Mouse (Mus musculus): ENCODE measurements around the gene Olfr769. TPM values are rescaled to one million over a fixed set of nuclear protein-coding genes. Genes with fewer than 3 reads are reported as not detected.
"Not testable (repeated sequence)": the region's sequence is repeated elsewhere in the genome, so short reads cannot be mapped to it uniquely, and the experiment has no call there.

The Olfr769 gene
- polyA plus RNA-seq (2015; fragmentation: Nextera tagmentation; extraction: Ambion mirVana) = not detected in 2 replicates

DNA sequence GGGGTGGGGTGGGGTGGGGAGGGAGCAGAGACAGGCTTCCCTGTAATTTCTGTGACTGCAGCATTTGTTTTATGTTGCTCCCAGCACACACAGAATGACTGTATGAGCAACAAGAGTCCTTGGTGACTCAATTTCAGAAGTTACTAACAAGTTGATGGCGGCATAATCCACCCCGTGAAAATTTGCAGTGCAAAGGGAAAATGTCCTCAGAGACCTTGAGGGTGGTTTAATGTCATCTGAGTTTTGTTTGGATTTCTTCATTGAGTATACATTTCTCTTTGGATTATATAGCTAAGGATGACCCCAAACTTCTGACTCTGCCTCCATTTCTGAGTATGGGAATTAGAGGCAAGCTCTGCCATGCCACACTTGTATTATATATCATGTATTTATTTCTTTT lies at the start of gene Olfr769:
Gene Olfr769, minus strand, starts transcription at position 101 of the 400 bp plus-strand sequence.
- no peak for ATAC-seq
- 86% methylated on average over 2 of the region's 2 CpGs for WGBS
- H3K9me3 ChIP-seq = no peaks in the 10 kb centered on the region
- H3K9ac ChIP-seq (replicated peaks) = no peak within 1 kb of the TSS
- no peak within 1 kb of the TSS for H3K27ac ChIP-seq
- H3K27me3 ChIP-seq = no peaks in the 10 kb centered on the region
- H3K4me3 ChIP-seq (replicated peaks) = no peak within 1 kb of the TSS
- H3K4me1 ChIP-seq (replicated peaks) = no peaks in the 10 kb centered on the region
- no peaks in the 10 kb centered on the region for H3K36me3 ChIP-seq
- H3K4me2 ChIP-seq (replicated peaks) = no peak within 1 kb of the TSS

DNA sequence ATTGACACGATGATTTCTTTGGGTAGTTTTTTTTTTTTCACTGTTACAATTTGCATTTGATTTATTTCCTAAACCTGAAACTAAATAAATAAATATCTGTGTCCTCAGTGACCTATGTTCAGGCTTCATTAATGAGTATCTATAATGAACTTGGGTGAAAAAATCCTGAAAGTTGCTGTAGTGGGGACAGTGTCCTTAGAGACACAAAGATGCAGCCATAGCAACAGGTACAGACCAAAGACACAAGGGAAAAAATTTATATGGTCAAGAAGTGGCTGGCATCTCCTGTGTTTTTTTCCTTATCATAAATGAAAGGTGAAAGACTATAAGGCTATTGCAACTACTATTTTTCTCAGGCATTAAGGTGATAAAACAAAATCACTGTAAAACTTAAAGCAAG lies 47.0 kb upstream of the Olfr769 start, which contains the start of gene Olfr771:
Gene Olfr771, minus strand, starts transcription at position 101 of the 400 bp plus-strand sequence.
- H3K27me3 ChIP-seq = no peaks in the 10 kb centered on the region
- 90% methylated on average over 1 of the region's 1 CpGs for WGBS
- H3K4me1 ChIP-seq (replicated peaks) = no peaks in the 10 kb centered on the region
- no peak within 1 kb of the TSS for H3K4me3 ChIP-seq (replicated peaks)
- H3K9ac ChIP-seq (replicated peaks) = no peak within 1 kb of the TSS
- H3K4me2 ChIP-seq (replicated peaks) = no peak within 1 kb of the TSS
- no peaks in the 10 kb centered on the region for H3K36me3 ChIP-seq
- no peaks in the 10 kb centered on the region for H3K9me3 ChIP-seq
- H3K27ac ChIP-seq = no peak within 1 kb of the TSS
- no peak for ATAC-seq

DNA sequence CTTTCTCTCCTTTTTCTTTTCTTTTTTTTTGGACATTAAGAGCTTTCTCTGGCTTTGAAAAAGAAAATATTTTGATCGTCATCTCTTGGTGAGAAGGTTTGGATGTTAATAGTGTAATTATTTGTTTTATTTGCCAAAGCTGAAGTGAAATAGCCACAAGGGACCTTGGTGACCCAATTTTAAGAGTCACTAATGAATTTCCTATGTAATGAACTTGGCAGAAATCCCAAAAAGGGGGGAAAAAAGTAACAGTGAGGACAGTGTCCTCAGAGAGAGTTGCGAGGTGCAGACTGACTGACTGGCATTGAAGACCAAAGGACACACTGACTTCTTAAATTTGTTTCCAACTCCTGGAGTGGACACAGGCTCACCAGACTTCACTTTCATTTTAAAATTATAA lies 21.2 kb upstream of the Olfr769 start, which contains the start of gene Olfr770:
Gene Olfr770, minus strand, starts transcription at position 101 of the 400 bp plus-strand sequence.
- no peak for ATAC-seq
- no peaks in the 10 kb centered on the region for H3K4me1 ChIP-seq (replicated peaks)
- no peak within 1 kb of the TSS for H3K4me3 ChIP-seq (replicated peaks)
- no peaks in the 10 kb centered on the region for H3K36me3 ChIP-seq
- H3K27me3 ChIP-seq = no peaks in the 10 kb centered on the region
- H3K4me2 ChIP-seq (replicated peaks) = no peak within 1 kb of the TSS
- no peak within 1 kb of the TSS for H3K9ac ChIP-seq (replicated peaks)
- 88% methylated on average over 2 of the region's 2 CpGs for WGBS
- no peak within 1 kb of the TSS for H3K27ac ChIP-seq
- H3K9me3 ChIP-seq = no peaks in the 10 kb centered on the region

DNA sequence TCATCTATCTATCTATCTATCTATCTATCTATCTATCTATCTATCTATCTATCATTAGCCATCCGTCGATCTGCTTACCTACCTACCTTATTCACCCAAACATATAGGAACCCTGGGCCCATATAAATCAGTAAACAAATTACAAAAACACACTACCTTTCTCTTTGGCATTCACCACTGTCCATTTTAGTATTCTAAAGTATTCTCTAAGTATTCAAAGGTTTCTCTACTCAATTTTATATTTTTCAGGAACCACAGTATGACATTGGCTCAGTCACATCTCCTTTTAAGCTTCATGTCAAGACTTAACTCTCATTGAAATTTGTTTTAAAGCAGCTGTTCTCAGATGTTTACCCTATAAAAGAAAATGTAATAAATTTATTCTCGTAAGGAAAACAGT lies 2.5 kb downstream of the Olfr769 start:
- Histone ChIP-seq H3K4me2 (replicated peaks) (no peak overlapping the region), H3K36me3 (no peaks in the 10 kb centered on the region), H3K27ac (no peak overlapping the region), H3K9ac (replicated peaks) (no peak overlapping the region), H3K4me1 (replicated peaks) (no peaks in the 10 kb centered on the region), H3K27me3 (no peaks in the 10 kb centered on the region), H3K9me3 (no peaks in the 10 kb centered on the region), H3K4me3 (replicated peaks) (no peak overlapping the region)
- no peak for ATAC-seq
- 92% methylated on average over 3 of the region's 3 CpGs for WGBS

DNA sequence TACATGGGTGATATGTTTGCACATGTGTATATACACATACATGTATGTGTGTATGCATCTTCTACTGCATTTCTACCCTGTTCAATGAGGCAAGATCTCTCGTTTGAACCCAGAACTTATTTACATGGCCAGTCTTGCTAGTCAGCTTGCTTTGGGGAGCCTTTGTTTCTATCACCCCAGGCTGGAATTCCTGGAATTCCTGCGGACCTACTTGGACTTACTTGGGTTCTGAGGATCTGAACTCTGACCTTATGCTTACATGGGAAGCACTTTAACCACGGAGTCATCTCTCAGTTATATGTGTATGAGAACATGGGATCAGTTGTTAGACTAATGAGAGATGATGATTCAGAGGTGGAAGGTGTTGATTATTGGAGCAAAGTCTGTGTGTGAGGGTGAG lies 16.4 kb downstream of the Olfr769 start:
- no peaks in the 10 kb centered on the region for H3K36me3 ChIP-seq
- H3K4me1 ChIP-seq (replicated peaks) = no peaks in the 10 kb centered on the region
- ATAC-seq = no peak
- H3K9me3 ChIP-seq = no peaks in the 10 kb centered on the region
- no peak overlapping the region for H3K4me2 ChIP-seq (replicated peaks)
- no peak overlapping the region for H3K4me3 ChIP-seq (replicated peaks)
- H3K9ac ChIP-seq (replicated peaks) = no peak overlapping the region
- 43% methylated on average over 3 of the region's 3 CpGs for WGBS
- H3K27ac ChIP-seq = no peak overlapping the region
- no peaks in the 10 kb centered on the region for H3K27me3 ChIP-seq

DNA sequence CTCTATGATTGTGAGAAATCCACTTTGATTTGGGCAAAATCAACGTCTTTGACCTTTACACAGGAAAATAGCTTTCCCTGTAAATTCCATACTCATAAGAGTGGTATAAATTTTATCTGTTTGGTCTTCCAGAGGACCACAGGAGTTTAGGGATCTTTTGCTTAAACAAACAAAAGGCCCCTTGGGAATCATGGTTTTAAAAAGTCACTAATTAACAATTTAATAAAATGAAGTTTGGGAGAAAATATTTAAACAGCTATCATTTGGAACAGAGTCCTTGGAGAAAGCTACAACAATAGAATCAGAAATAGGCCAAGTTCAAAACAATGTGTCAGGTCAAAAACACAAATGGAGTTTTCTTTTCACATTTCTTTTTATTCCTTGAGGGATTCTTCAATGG lies 18.4 kb downstream of the Olfr769 start, which contains the start of gene Olfr768:
Gene Olfr768, minus strand, starts transcription at position 101 of the 400 bp plus-strand sequence.
- H3K4me2 ChIP-seq (replicated peaks) = no peak within 1 kb of the TSS
- no peak for ATAC-seq

DNA sequence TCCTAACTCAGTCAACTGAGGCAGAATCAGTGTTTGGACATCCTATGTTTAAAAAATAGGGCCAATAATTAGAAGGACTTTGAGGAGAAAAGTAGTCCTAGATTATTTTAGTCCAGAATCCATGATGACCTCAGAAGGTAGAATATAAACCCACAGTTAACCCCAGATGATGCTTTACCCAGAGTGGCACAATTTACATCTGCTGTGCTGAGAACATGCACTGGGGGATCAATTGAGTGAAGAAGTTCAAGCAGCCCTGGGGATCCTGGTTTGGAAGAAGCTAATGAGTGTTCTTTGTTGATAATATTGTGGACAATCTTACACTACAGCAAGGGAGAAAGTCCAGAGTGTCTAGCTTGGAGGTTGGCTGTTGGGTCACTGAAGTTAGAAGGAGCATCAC lies 34.9 kb downstream of the Olfr769 start, which contains the start of gene Olfr767:
Gene Olfr767, minus strand, starts transcription at position 101 of the 400 bp plus-strand sequence.
- ATAC-seq; H3K4me1 ChIP-seq (replicated peaks); H3K27me3 ChIP-seq; H3K4me2 ChIP-seq (replicated peaks); H3K27ac ChIP-seq; H3K9me3 ChIP-seq; H3K9ac ChIP-seq (replicated peaks); H3K36me3 ChIP-seq; H3K4me3 ChIP-seq (replicated peaks): not testable (repeated sequence)

More for the DNA sequence above, 18.4 kb downstream of the Olfr769 start, which contains the start of gene Olfr768:
- no peaks in the 10 kb centered on the region for H3K27me3 ChIP-seq
- no peaks in the 10 kb centered on the region for H3K36me3 ChIP-seq
- no peak within 1 kb of the TSS for H3K27ac ChIP-seq
- H3K4me3 ChIP-seq (replicated peaks) = no peak within 1 kb of the TSS
- H3K9ac ChIP-seq (replicated peaks) = no peak within 1 kb of the TSS
- no peaks in the 10 kb centered on the region for H3K9me3 ChIP-seq
- WGBS = 90% methylated on average over 1 of the region's 1 CpGs
- H3K4me1 ChIP-seq (replicated peaks) = no peaks in the 10 kb centered on the region

DNA sequence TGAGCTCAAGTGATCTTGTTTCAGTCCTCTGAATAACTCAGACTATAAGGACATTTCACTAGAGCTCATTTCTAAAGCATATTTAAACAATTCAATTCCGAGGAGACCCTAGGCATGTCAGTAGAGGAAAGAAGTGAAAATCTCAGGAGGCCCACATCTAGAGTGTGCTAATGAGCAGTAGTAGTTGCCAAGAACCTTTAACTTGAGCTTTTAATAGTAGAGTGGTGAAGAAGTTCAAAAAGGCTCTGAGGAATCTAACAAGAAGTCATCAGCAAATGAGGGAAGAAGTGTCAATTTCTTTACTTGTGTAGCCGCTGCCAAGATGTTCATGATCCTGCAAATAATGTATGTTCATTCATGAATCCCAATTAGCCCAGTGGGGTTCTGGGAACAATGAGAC lies 48.8 kb downstream of the Olfr769 start, which contains the start of gene Olfr766-ps1:
Gene Olfr766-ps1, minus strand, starts transcription at position 101 of the 400 bp plus-strand sequence.
- 92% methylated on average over 2 of the region's 2 CpGs for WGBS
- Histone ChIP-seq H3K27me3 (no peaks in the 10 kb centered on the region), H3K36me3 (no peaks in the 10 kb centered on the region), H3K9me3 (no peaks in the 10 kb centered on the region), H3K4me1 (replicated peaks) (no peaks in the 10 kb centered on the region), H3K4me2 (replicated peaks) (no peak within 1 kb of the TSS), H3K9ac (replicated peaks) (no peak within 1 kb of the TSS), H3K4me3 (replicated peaks) (no peak within 1 kb of the TSS), H3K27ac (no peak within 1 kb of the TSS)
- no peak for ATAC-seq

Other genes starting within 250 kb of the Olfr769 start
- 11.2 and 11.7 TPM in 2 replicates for gene Gdf11, start 226.1 kb downstream of the Olfr769 start, polyA plus RNA-seq (2015; fragmentation: Nextera tagmentation; extraction: Ambion mirVana)
- gene Cd63, start 216.9 kb downstream of the Olfr769 start, polyA plus RNA-seq (2015; fragmentation: Nextera tagmentation; extraction: Ambion mirVana) = 127 and 141 TPM in 2 replicates
- gene Rdh5, start 195.0 kb downstream of the Olfr769 start, polyA plus RNA-seq (2015; fragmentation: Nextera tagmentation; extraction: Ambion mirVana) = 14.8 and 20.9 TPM in 2 replicates
- gene Bloc1s1, start 193.8 kb downstream of the Olfr769 start, polyA plus RNA-seq (2015; fragmentation: Nextera tagmentation; extraction: Ambion mirVana) = 266 and 289 TPM in 2 replicates
- gene Itga7, start 184.0 kb downstream of the Olfr769 start, polyA plus RNA-seq (2015; fragmentation: Nextera tagmentation; extraction: Ambion mirVana) = 1.7 and 2.5 TPM in 2 replicates
- gene Mettl7b, start 156.9 kb downstream of the Olfr769 start, polyA plus RNA-seq (2015; fragmentation: Nextera tagmentation; extraction: Ambion mirVana) = not detected in 2 replicates
- gene Olfr9, start 128.4 kb downstream of the Olfr769 start, polyA plus RNA-seq (2015; fragmentation: Nextera tagmentation; extraction: Ambion mirVana) = not detected in 2 replicates
- gene Olfr763, start 107.1 kb downstream of the Olfr769 start, polyA plus RNA-seq (2015; fragmentation: Nextera tagmentation; extraction: Ambion mirVana) = not detected in 2 replicates
- gene Olfr764-ps1, start 78.0 kb downstream of the Olfr769 start, polyA plus RNA-seq (2015; fragmentation: Nextera tagmentation; extraction: Ambion mirVana) = not detected in 2 replicates
- gene Olfr765, start 67.9 kb downstream of the Olfr769 start, polyA plus RNA-seq (2015; fragmentation: Nextera tagmentation; extraction: Ambion mirVana) = not detected in 2 replicates
- not detected in 2 replicates for gene Olfr766-ps1, start 48.9 kb downstream of the Olfr769 start, polyA plus RNA-seq (2015; fragmentation: Nextera tagmentation; extraction: Ambion mirVana)
- gene Olfr767, start 35.0 kb downstream of the Olfr769 start, polyA plus RNA-seq (2015; fragmentation: Nextera tagmentation; extraction: Ambion mirVana) = not detected in 2 replicates
- not detected in 2 replicates for gene Olfr768, start 18.5 kb downstream of the Olfr769 start, polyA plus RNA-seq (2015; fragmentation: Nextera tagmentation; extraction: Ambion mirVana)
- not detected in 2 replicates for gene Olfr770, start 21.1 kb upstream of the Olfr769 start, polyA plus RNA-seq (2015; fragmentation: Nextera tagmentation; extraction: Ambion mirVana)
- not detected in 2 replicates for gene Olfr771, start 46.9 kb upstream of the Olfr769 start, polyA plus RNA-seq (2015; fragmentation: Nextera tagmentation; extraction: Ambion mirVana)
- gene Olfr772, start 60.1 kb upstream of the Olfr769 start, polyA plus RNA-seq (2015; fragmentation: Nextera tagmentation; extraction: Ambion mirVana) = not detected in 2 replicates
- not detected in 2 replicates for gene Olfr773, start 69.6 kb upstream of the Olfr769 start, polyA plus RNA-seq (2015; fragmentation: Nextera tagmentation; extraction: Ambion mirVana)
- gene Olfr774, start 118.3 kb upstream of the Olfr769 start, polyA plus RNA-seq (2015; fragmentation: Nextera tagmentation; extraction: Ambion mirVana) = not detected in 2 replicates
- not detected in 2 replicates for gene Olfr775, start 130.6 kb upstream of the Olfr769 start, polyA plus RNA-seq (2015; fragmentation: Nextera tagmentation; extraction: Ambion mirVana)
- not detected in 2 replicates for gene Olfr776, start 141.3 kb upstream of the Olfr769 start, polyA plus RNA-seq (2015; fragmentation: Nextera tagmentation; extraction: Ambion mirVana)
- not detected in 2 replicates for gene Olfr777, start 153.6 kb upstream of the Olfr769 start, polyA plus RNA-seq (2015; fragmentation: Nextera tagmentation; extraction: Ambion mirVana)
- gene Olfr780, start 200.3 kb upstream of the Olfr769 start, polyA plus RNA-seq (2015; fragmentation: Nextera tagmentation; extraction: Ambion mirVana) = not detected in 2 replicates
- not detected in 2 replicates for gene Olfr781, start 211.0 kb upstream of the Olfr769 start, polyA plus RNA-seq (2015; fragmentation: Nextera tagmentation; extraction: Ambion mirVana)
- not detected in 2 replicates for gene Olfr782, start 231.0 kb upstream of the Olfr769 start, polyA plus RNA-seq (2015; fragmentation: Nextera tagmentation; extraction: Ambion mirVana)